ENCODE assay signal across 8 mouse cellular contexts in genomic region chr19:46524601-46525321, GRCm38 (mm10). TPM values are rescaled to one million over a fixed set of nuclear protein-coding genes. Genes with fewer than 3 reads are reported as not detected.
DNase-seq lines count a peak whose midpoint lies in the region; ATAC-seq and TF ChIP-seq lines count a peak whose summit lies in the region.

No protein-coding gene starts in this region.

- no peaks in the 10 kb centered on the region for H3K9me3 ChIP-seq in G1E (replicated peaks)
- H3K9me3 ChIP-seq in hindbrain, embryonic 16.5 days (ENCODE audit: control insufficient read depth, low read length), result no peaks in the 10 kb centered on the region
- H3K9me3 ChIP-seq in liver, embryonic 14.5 days (ENCODE audit: control insufficient read depth, low read length), result no peaks in the 10 kb centered on the region

- H3K36me3 ChIP-seq in G1E (replicated peaks), result no peaks in the 10 kb centered on the region
- no peaks in the 10 kb centered on the region for H3K36me3 ChIP-seq in hindbrain, embryonic 16.5 days (ENCODE audit: control insufficient read depth, insufficient read depth, low read length)
- no peaks in the 10 kb centered on the region for H3K36me3 ChIP-seq in liver, embryonic 14.5 days (replicated peaks; ENCODE audit: control insufficient read depth, insufficient read depth, low read depth)
- H3K36me3 ChIP-seq in myocyte (ENCODE audit: control insufficient read depth, insufficient read depth), result no peaks in the 10 kb centered on the region

- H3K4me3 ChIP-seq in G1E (ENCODE audit: low read depth, low read length) (peak overlapping the region; percentile 21; the same call in 1 of the 2 replicates), myocyte (peak overlapping the region; percentile 22)
- H3K4me3 ChIP-seq in hindbrain, embryonic 16.5 days (ENCODE audit: low read length), result no peak overlapping the region
- H3K4me3 ChIP-seq in liver, embryonic 14.5 days (ENCODE audit: insufficient read depth in 1 of 2, low read depth in 2 of 2, low read length in 2 of 2), result no peak overlapping the region

- peak overlapping the region; percentile 61 for H3K4me2 ChIP-seq in hindbrain, embryonic 16.5 days (ENCODE audit: low read length)
- H3K4me2 ChIP-seq in liver, embryonic 14.5 days (ENCODE audit: low read depth), result peak overlapping the region; percentile 23
- H3K4me2 ChIP-seq in myocyte (ENCODE audit: low read depth), result peak overlapping the region; percentile 96

- no peak for DNase-seq in G1E (ENCODE audit: low spot score)
- DNase-seq in adrenal gland, postnatal 36 days, result peak; percentile 65 to 76
- peak; percentile 58 for DNase-seq in gastrocnemius, postnatal 10 days
- no peak for DNase-seq in liver, embryonic 14.5 days (ENCODE audit: low read depth in 3 of 3, low spot score in 3 of 3)
- DNase-seq in left cerebral cortex, adult 8-10 months (ENCODE audit: low spot score in 2 of 2), result no peak

- H3K4me1 ChIP-seq in G1E (ENCODE audit: insufficient read depth, low read depth, low read length), result peaks cover 34% of the 10 kb centered on the region
- peaks cover 57% of the 10 kb centered on the region for H3K4me1 ChIP-seq in hindbrain, embryonic 16.5 days (ENCODE audit: control insufficient read depth, insufficient read depth, low read depth, low read length)
- H3K4me1 ChIP-seq in liver, embryonic 14.5 days (replicated peaks; ENCODE audit: control insufficient read depth in 2 of 2, insufficient read depth in 2 of 2, low read length in 1 of 2), result peaks cover 22 to 38% of the 10 kb centered on the region in 2 experiments

- peak overlapping the region; percentile 33; the same call in 1 of the 2 replicates for H3K9ac ChIP-seq in hindbrain, embryonic 16.5 days (ENCODE audit: low read depth, low read length)
- H3K9ac ChIP-seq in liver, embryonic 14.5 days (replicated peaks), result no peak overlapping the region

- H3K79me2 ChIP-seq in myocyte (ENCODE audit: control insufficient read depth, insufficient read depth), result no peaks in the 10 kb centered on the region

- peak overlapping the region; percentile 1 for H3ac ChIP-seq in myocyte (ENCODE audit: control insufficient read depth, insufficient read length)

- TF ChIP-seq EP300 in liver, embryonic 14.5 days (IDR thresholded peaks at IDR 0.05; ENCODE audit: low read depth), result no peak

- TF ChIP-seq CTCF in G1E (IDR thresholded peaks at IDR 0.05; ENCODE audit: low read depth, low read length), result no peak
- peak; percentile 41 for TF ChIP-seq CTCF in liver, embryonic 14.5 days (IDR thresholded peaks at IDR 0.05; ENCODE audit: low read depth)

- peak; percentile 40 for TF ChIP-seq POLR2A in myocyte (IDR thresholded peaks at IDR 0.05; ENCODE audit: insufficient read length, low read depth)

- WGBS in hindbrain, embryonic 16.5 days, result 25% methylated on average over 14 of the region's 14 CpGs
- WGBS in liver, embryonic 14.5 days (ENCODE audit: insufficient replicate concordance), result 26% methylated on average over 14 of the region's 14 CpGs

- ATAC-seq in G1E (ENCODE audit: extremely low read depth, insufficient number of reproducible peaks, low FRiP score, poor library complexity, severe bottlenecking), result no peak
- ATAC-seq in hindbrain, embryonic 16.5 days, result no peak
- peak; percentile 16; the same call in 1 of the 2 replicates for ATAC-seq in liver, embryonic 14.5 days (ENCODE audit: insufficient read depth)
- ATAC-seq in erythroid progenitor cell, adult 5-6 weeks (replicated peaks; ENCODE audit: low FRiP score, poor library complexity, severe bottlenecking), result no peak

- peaks cover 66% of the 10 kb centered on the region for H3K27me3 ChIP-seq in G1E (ENCODE audit: insufficient read depth, low read length)
- no peaks in the 10 kb centered on the region for H3K27me3 ChIP-seq in hindbrain, embryonic 16.5 days (replicated peaks; ENCODE audit: control insufficient read depth, insufficient read depth, low read length)
- peaks cover 6% of the 10 kb centered on the region; the same call in 1 of the 2 replicates for H3K27me3 ChIP-seq in liver, embryonic 14.5 days (ENCODE audit: control insufficient read depth, insufficient read depth, low read length)
- no peaks in the 10 kb centered on the region for H3K27me3 ChIP-seq in myocyte (ENCODE audit: control insufficient read depth, insufficient read depth, insufficient read length)

- peak overlapping the region; percentile 72 for H3K27ac ChIP-seq in hindbrain, embryonic 16.5 days (ENCODE audit: low read depth, low read length)
- H3K27ac ChIP-seq in liver, embryonic 14.5 days, result no peak overlapping the region

TF ChIP-seq in myocyte, 11 proteins besides CTCF, POLR2A, EP300 and RAD21:
- TF ChIP-seq MAX (IDR thresholded peaks at IDR 0.05; ENCODE audit: low read depth) (no peak), POLR2AphosphoS2 (IDR thresholded peaks at IDR 0.05; ENCODE audit: insufficient read length, low read depth) (peak; percentile 60), USF1 (IDR thresholded peaks at IDR 0.05; ENCODE audit: low read depth) (no peak), CEBPB (IDR thresholded peaks at IDR 0.05; ENCODE audit: insufficient read depth, poor library complexity, severe bottlenecking) (no peak), MYOG (IDR thresholded peaks at IDR 0.05; ENCODE audit: control insufficient read depth in 1 of 3, insufficient read depth in 1 of 3, insufficient read length in 2 of 3, low read depth in 2 of 3) (peak in 1 of 3 experiments; percentile 39), E2F4 (IDR thresholded peaks at IDR 0.05; ENCODE audit: insufficient read depth) (no peak), TCF3 (IDR thresholded peaks at IDR 0.05; ENCODE audit: insufficient read length, low read depth) (no peak), REST (IDR thresholded peaks at IDR 0.05; ENCODE audit: insufficient read depth, insufficient read length) (no peak), SRF (IDR thresholded peaks at IDR 0.05; ENCODE audit: control insufficient read depth, insufficient read length, low read depth) (no peak), MYOD1 (IDR thresholded peaks at IDR 0.05; ENCODE audit: control insufficient read depth in 1 of 3, insufficient read length in 2 of 3, low read depth in 2 of 3) (peak in 1 of 3 experiments; percentile 31), TCF12 (IDR thresholded peaks at IDR 0.05; ENCODE audit: insufficient read depth, poor library complexity, severe bottlenecking) (no peak)

RNA-seq across cellular contexts. Expression of gene Trim8, which starts 23.3 kb away (rescaled TPM):
- 22.7 and 29.9 TPM in 2 replicates for total RNA-seq in G1E (2014; fragmentation: Nextera tagmentation)
- 20.3 and 25.3 TPM in 2 replicates for total RNA-seq in G1E (2017)
- 64.5 and 66.0 TPM in 2 replicates for polyA plus RNA-seq in G1E (2012)
- total RNA-seq in adrenal gland, postnatal 36 days (2021), result 10 to 100 TPM; 47.3 to 53.3 TPM
- 10 to 100 TPM; 26.1 to 29.7 TPM for total RNA-seq in gastrocnemius, postnatal 10 days (2021)
- polyA plus RNA-seq in hindbrain, embryonic 16.5 days (2015; fragmentation: Nextera tagmentation; extraction: Ambion mirVana), result 23.4 and 27.6 TPM in 2 replicates
- 7.3 and 7.7 TPM in 2 replicates for polyA plus RNA-seq in liver, embryonic 14.5 days (2012; rRNA removed)
- 7.5 and 10.1 TPM in 2 replicates for polyA plus RNA-seq in liver, embryonic 14.5 days (2014; fragmentation: Nextera tagmentation; extraction: Ambion mirVana)
- polyA plus RNA-seq in myocyte (2012; fragmentation: generic; extraction: Trizol), result 42.3 TPM
- 4.2 and 9.4 TPM in 2 replicates for total RNA-seq in erythroid progenitor cell, adult 5-6 weeks (2015; ENCODE audit: low replicate concordance)
- total RNA-seq in erythroid progenitor cell, adult 5-6 weeks (2017; ENCODE audit: low replicate concordance), result 5.5 and 7.7 TPM in 2 replicates
- total RNA-seq in left cerebral cortex, adult 8-10 months (2022), result 100 to 1,000 TPM; 103 to 108 (median 104) TPM

RNA-seq across cellular contexts. Expression of gene Arl3, which starts 48.2 kb away (rescaled TPM):
- total RNA-seq in G1E (2014; fragmentation: Nextera tagmentation) (5.2 and 12.0 TPM in 2 replicates), G1E (2017) (16.4 and 18.9 TPM in 2 replicates)
- polyA plus RNA-seq in G1E (2012) (6.6 and 7.9 TPM in 2 replicates), myocyte (2012; fragmentation: generic; extraction: Trizol) (81.9 TPM)
- 10 to 100 TPM; 43.3 to 67.7 TPM for total RNA-seq in adrenal gland, postnatal 36 days (2021)
- 10 to 100 TPM; 48.9 to 50.5 TPM for total RNA-seq in gastrocnemius, postnatal 10 days (2021)
- 211 and 247 TPM in 2 replicates for polyA plus RNA-seq in hindbrain, embryonic 16.5 days (2015; fragmentation: Nextera tagmentation; extraction: Ambion mirVana)
- polyA plus RNA-seq in liver, embryonic 14.5 days (2012; rRNA removed), result 14.7 and 27.6 TPM in 2 replicates
- polyA plus RNA-seq in liver, embryonic 14.5 days (2014; fragmentation: Nextera tagmentation; extraction: Ambion mirVana), result 17.1 and 17.6 TPM in 2 replicates
- total RNA-seq in erythroid progenitor cell, adult 5-6 weeks (2015; ENCODE audit: low replicate concordance), result 4.6 and 15.1 TPM in 2 replicates
- total RNA-seq in erythroid progenitor cell, adult 5-6 weeks (2017; ENCODE audit: low replicate concordance), result 6.7 and 24.4 TPM in 2 replicates
- 100 to 1,000 TPM in 3 of 4 experiments, 10 to 100 TPM in 1; 94.2 to 133 (median 116) TPM for total RNA-seq in left cerebral cortex, adult 8-10 months (2022)

RNA-seq across cellular contexts. Expression of gene Sfxn2, which starts 48.4 kb away (rescaled TPM):
- 0.83 and 5.9 TPM in 2 replicates for total RNA-seq in G1E (2014; fragmentation: Nextera tagmentation)
- 2.3 and 2.8 TPM in 2 replicates for total RNA-seq in G1E (2017)
- 0.74 and 1.6 TPM in 2 replicates for polyA plus RNA-seq in G1E (2012)
- total RNA-seq in adrenal gland, postnatal 36 days (2021), result 10 to 100 TPM in 1 of 2 experiments, 1 to 10 TPM in 1; 7.9 to 11.5 TPM
- total RNA-seq in gastrocnemius, postnatal 10 days (2021), result 1 to 10 TPM; 5.5 to 7.3 TPM
- polyA plus RNA-seq in hindbrain, embryonic 16.5 days (2015; fragmentation: Nextera tagmentation; extraction: Ambion mirVana), result 9.9 and 10.5 TPM in 2 replicates
- 5.8 and 7.4 TPM in 2 replicates for polyA plus RNA-seq in liver, embryonic 14.5 days (2012; rRNA removed)
- polyA plus RNA-seq in liver, embryonic 14.5 days (2014; fragmentation: Nextera tagmentation; extraction: Ambion mirVana), result 15.0 and 15.9 TPM in 2 replicates
- polyA plus RNA-seq in myocyte (2012; fragmentation: generic; extraction: Trizol), result 0.62 TPM
- 0.72 and 19.3 TPM in 2 replicates for total RNA-seq in erythroid progenitor cell, adult 5-6 weeks (2015; ENCODE audit: low replicate concordance)
- total RNA-seq in erythroid progenitor cell, adult 5-6 weeks (2017; ENCODE audit: low replicate concordance), result 0.98 and 5.8 TPM in 2 replicates
- 1 to 10 TPM; 4.3 to 5.6 (median 4.8) TPM for total RNA-seq in left cerebral cortex, adult 8-10 months (2022)

Comparison
In these comparisons a context has a peak if more than half of its experiments do, and no peak if none do; other contexts are left out.
1. DNase-seq: peak in adrenal gland, postnatal 36 days (2 of 2) and gastrocnemius, postnatal 10 days (single experiment); none in G1E (single experiment), liver, embryonic 14.5 days (0 of 3) and left cerebral cortex, adult 8-10 months (0 of 2).
2. H3K4me3 ChIP-seq: peak in G1E (single experiment) and myocyte (single experiment); none in hindbrain, embryonic 16.5 days (single experiment) and liver, embryonic 14.5 days (0 of 2).
3. H3K4me2 ChIP-seq: peak in every context shown above with its lines; median percentile 96 in myocyte; 61 in hindbrain, embryonic 16.5 days; 23 in liver, embryonic 14.5 days.